Mouse (Mus musculus) neural tube, embryonic 11.5 days (tissue): ENCODE data around the gene Tuba1a. TPM values are rescaled to one million over a fixed set of nuclear protein-coding genes. Genes with fewer than 3 reads are reported as not detected.
A peak's percentile ranks its signal among the peaks of the same experiment; 100 is the strongest.
"Not testable (repeated sequence)": the region's sequence is repeated elsewhere in the genome, so short reads cannot be mapped to it uniquely, and the experiment has no call there.

ENCODE experiments used
- ATAC-seq: fragments of 200-750 bp; cut with Nextera tagmentation; 2 replicates; pipeline ENCODE4 v1.8.0; 2017; ENCODE audit warnings: moderate number of reproducible peaks, mild to moderate bottlenecking, moderate TSS enrichment, moderate library complexity; ENCODE audit not compliant: insufficient read depth, low FRiP score, low TSS enrichment
- DNase-seq: peaks from one replicate; pipeline ENCODE4 v3.0.0-alpha.2; 2015; ENCODE audit warnings: low spot score
- H3K27ac ChIP-seq: fragments of 300-500 bp; sonication (generic); 2 replicates; pipeline ENCODE4 v1.5.1; 2014; ENCODE audit warnings: low read depth, mild to moderate bottlenecking, low read length
- H3K27me3 ChIP-seq: fragments of 300-500 bp; sonication (generic); 2 replicates; pipeline ENCODE4 v1.6.1; 2014; ENCODE audit warnings: mild to moderate bottlenecking, low read length, mixed read lengths; ENCODE audit not compliant: control insufficient read depth, insufficient read depth
- H3K36me3 ChIP-seq: fragments of 300-500 bp; sonication (generic); 2 replicates; pipeline ENCODE4 v1.6.1; 2014; ENCODE audit warnings: mild to moderate bottlenecking, low read length, moderate library complexity, mixed read lengths; ENCODE audit not compliant: control insufficient read depth, insufficient read depth
- H3K4me1 ChIP-seq: fragments of 300-500 bp; sonication (generic); 2 replicates; pipeline ENCODE4 v1.6.1; 2014; ENCODE audit warnings: low read length, mixed read lengths; ENCODE audit not compliant: control insufficient read depth, insufficient read depth
- H3K4me2 ChIP-seq: fragments of 300-500 bp; sonication (generic); 2 replicates; pipeline ENCODE4 v1.6.1; 2014; ENCODE audit warnings: low read depth, mild to moderate bottlenecking, moderate library complexity
- H3K4me3 ChIP-seq: fragments of 300-500 bp; sonication (generic); 2 replicates; pipeline ENCODE4 v1.5.1; 2014; ENCODE audit warnings: low read depth, low read length
- H3K9ac ChIP-seq: fragments of 300-500 bp; sonication (generic); 2 replicates; pipeline ENCODE4 v1.6.1; 2014; ENCODE audit warnings: mild to moderate bottlenecking, low read length
- H3K9me3 ChIP-seq: fragments of 300-500 bp; sonication (generic); 2 replicates; pipeline ENCODE4 v1.6.1; 2016; ENCODE audit warnings: low read length; ENCODE audit not compliant: control insufficient read depth
- WGBS: fragments of 180-500 bp; shearing (Covaris S2); extraction: QIAGEN DNeasy Blood & Tissue Kit; methylation state at CpG from one replicate; pipeline ENCODE4 v1.1.7; 2014; 5-methylcytosine and 5-hydroxymethylcytosine counted together
- polyA plus RNA-seq: library from polyadenylated mRNA; unstranded; fragments of >200 nt; fragmentation: Nextera tagmentation; extraction: Ambion mirVana; gene quantifications from 2 replicates; pipeline ENCODE4 v1.2.1, GENCODE M21; 2014

Tuba1a gene
- polyA plus RNA-seq, 1 experiment from 2014 or later = 8,733 TPM

DNA sequence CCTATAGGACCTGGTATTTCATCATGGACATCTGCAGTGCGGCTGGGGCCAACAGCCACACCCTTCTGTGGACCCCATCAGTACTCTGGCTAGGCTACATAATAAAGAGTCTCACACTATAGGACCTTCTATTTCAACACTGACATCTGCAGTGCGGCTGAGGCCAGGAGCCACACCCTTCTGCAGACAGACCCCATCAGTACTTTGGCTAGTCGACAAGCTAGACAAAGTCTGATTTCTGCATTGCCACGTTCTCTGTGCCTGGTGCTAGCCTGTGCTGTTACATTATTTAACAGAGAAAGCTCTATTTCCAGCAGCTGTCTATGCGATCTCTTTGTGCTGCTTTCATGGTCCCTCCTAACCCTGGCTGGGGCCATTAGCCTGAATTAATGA, 1.4 kb downstream of the Tuba1a start:
- H3K4me3 ChIP-seq = peak overlapping the region; percentile 76
- peak overlapping the region; percentile 99 for H3K9ac ChIP-seq
- H3K9me3 ChIP-seq = no peaks in the 10 kb centered on the region
- WGBS = 24% methylated on average over 5 of the region's 5 CpGs
- ATAC-seq (no peak), DNase-seq (peak; percentile 60)
- H3K4me1 ChIP-seq = 0 out of 2 replicates have a peak, but pooled peaks cover 9% of the 10 kb centered on the region
- H3K27me3 ChIP-seq = no peaks in the 10 kb centered on the region
- peak overlapping the region; percentile 98 for H3K27ac ChIP-seq
- H3K4me2 ChIP-seq = peak overlapping the region; percentile 52
- no peaks in the 10 kb centered on the region for H3K36me3 ChIP-seq

DNA sequence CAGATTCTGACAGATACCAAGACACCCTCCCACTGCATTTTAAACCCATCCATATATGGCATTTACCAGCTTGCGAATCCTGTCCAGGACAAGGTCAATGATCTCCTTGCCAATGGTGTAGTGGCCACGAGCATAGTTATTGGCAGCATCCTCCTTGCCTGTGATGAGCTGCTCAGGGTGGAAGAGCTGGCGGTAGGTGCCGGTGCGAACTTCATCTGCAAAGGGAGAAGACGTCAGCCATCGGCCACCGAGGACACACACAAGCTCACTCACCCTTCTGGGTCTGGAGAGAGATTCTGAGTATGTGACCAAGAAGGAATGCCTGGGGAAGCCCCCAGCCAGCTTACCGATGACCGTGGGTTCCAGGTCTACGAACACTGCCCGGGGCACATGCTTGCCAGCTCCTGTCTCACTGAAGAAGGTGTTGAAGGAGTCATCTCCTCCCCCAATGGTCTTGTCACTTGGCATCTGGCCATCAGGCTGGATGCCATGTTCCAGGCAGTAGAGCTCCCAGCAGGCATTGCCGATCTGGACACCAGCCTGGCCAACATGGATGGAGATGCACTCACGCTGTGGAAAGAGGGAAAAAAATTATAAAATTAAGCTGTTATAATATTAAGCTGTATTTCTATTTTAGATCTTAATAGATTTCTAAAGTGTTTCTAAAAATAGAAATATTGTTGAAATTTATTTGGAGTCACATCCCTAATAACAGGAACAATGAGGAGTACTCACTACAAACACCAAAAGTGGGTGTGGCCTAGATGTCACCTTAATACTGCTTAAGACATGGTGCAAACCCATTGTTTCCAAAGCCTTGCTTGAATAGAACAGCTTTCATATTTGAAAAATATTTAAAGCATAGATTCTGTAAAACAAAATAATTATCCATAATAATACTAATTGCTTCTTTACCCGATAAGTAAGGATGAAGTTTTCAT, 2.1 kb downstream of the Tuba1a start:
- not testable (repeated sequence) for DNase-seq, H3K9me3 ChIP-seq, H3K4me1 ChIP-seq, ATAC-seq, H3K36me3 ChIP-seq, H3K27me3 ChIP-seq
- H3K4me3 ChIP-seq = peak overlapping the region; percentile 76
- peak overlapping the region; percentile 99 for H3K9ac ChIP-seq
- WGBS = 86% methylated on average over 11 of the region's 15 CpGs
- H3K27ac ChIP-seq = peak overlapping the region; percentile 98
- peak overlapping the region; percentile 52 for H3K4me2 ChIP-seq

DNA sequence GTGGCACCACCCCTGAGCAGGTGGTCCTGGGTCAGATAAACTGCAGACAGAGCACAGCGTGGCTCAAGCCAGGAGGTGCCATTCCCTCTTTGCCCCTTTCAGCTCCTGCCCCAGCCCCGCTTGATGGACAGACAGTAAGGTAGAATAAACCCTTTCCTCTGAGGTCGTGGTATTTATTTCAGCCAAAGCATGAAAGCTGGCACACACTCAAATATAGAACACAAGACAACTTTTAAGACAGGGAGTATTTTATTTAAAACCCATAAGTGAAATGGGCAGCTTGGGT, 4.0 kb downstream of the Tuba1a start:
- H3K36me3 ChIP-seq = no peaks in the 10 kb centered on the region
- no peak overlapping the region; the same call in 1 of the 2 replicates for H3K27ac ChIP-seq
- H3K4me1 ChIP-seq = no peaks in the 10 kb centered on the region
- DNase-seq (peak; percentile 48), ATAC-seq (0 out of 2 replicates have a peak, but pooled peaks have one; percentile 10)
- WGBS = 63% methylated on average over 3 of the region's 3 CpGs
- H3K9me3 ChIP-seq = no peaks in the 10 kb centered on the region
- peak overlapping the region; percentile 38 for H3K9ac ChIP-seq
- no peaks in the 10 kb centered on the region for H3K27me3 ChIP-seq
- peak overlapping the region; percentile 27 for H3K4me2 ChIP-seq
- 0 out of 2 replicates have a peak overlapping the region, but pooled peaks have one; percentile 9 for H3K4me3 ChIP-seq

DNA sequence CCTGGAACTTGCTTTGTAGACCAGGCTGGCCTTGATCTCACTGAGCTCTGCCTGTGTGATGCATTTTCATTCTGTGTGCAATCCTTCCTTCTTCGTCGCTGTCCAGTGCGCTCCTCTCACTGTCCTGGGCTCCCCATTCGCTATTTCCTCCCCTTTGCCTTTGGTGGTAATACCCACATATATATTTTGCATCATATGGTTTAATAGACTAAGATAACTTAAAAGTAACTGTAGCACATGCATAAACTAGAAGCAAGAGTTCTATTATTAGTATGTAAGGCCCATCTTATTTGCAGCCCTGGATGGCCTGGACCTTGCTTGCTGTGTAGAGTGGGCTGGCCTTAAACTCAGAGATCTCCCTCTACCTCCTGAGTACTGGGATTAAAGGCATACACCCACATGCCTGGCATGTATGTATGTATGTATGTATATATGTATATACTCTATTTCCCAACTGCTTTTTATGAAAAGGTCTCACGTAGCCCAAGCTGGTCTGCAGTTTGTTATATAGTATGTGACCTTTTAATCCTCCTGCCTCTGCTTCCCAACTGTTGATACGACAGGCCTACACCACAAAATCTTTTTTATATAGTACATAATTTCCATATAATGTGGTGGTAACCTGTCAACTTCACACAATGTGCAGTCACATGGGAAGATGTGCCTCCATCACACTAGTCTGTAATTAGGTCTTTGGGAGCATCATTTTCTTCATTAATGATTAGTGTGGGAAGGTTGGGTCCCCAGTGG, 4.5 kb downstream of the Tuba1a start:
- H3K4me3 ChIP-seq = 0 out of 2 replicates have a peak overlapping the region, but pooled peaks have one; percentile 9
- peak overlapping the region; percentile 27 for H3K4me2 ChIP-seq
- H3K36me3 ChIP-seq = no peaks in the 10 kb centered on the region
- peak; percentile 13; the same call in 1 of the 2 replicates for ATAC-seq
- no peaks in the 10 kb centered on the region for H3K9me3 ChIP-seq
- H3K27me3 ChIP-seq = no peaks in the 10 kb centered on the region
- 74% methylated on average over 6 of the region's 6 CpGs for WGBS
- peak overlapping the region; percentile 38; the same call in 1 of the 2 replicates for H3K9ac ChIP-seq
- H3K4me1 ChIP-seq = no peaks in the 10 kb centered on the region
- no peak overlapping the region; the same call in 1 of the 2 replicates for H3K27ac ChIP-seq
- DNase-seq = peak; percentile 38

DNA sequence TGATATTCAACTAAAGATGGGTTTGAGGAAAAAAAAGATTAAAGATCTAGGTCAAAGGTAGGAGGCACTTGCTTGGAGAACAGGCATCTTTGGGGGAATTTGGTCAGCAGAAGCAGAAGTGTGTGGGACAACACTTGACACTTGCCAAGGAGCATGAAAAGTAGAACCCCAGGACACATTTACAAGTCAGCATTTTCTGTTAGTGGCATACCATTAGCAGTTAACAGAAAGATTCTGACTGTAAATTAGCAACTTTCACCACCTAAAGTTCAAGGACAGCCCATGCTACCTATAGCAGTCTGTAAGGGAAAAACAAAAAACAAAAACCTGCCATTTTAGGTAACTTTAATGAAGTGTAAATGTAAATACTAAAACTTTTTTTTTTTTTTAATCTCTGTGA, 5.1 kb downstream of the Tuba1a start:
- Histone ChIP-seq H3K27ac (no peak overlapping the region), H3K4me2 (no peak overlapping the region), H3K4me1 (no peaks in the 10 kb centered on the region), H3K27me3 (no peaks in the 10 kb centered on the region), H3K36me3 (no peaks in the 10 kb centered on the region), H3K9ac (no peak overlapping the region), H3K9me3 (no peaks in the 10 kb centered on the region), H3K4me3 (no peak overlapping the region)
- DNase-seq (no peak), ATAC-seq (no peak)

DNA sequence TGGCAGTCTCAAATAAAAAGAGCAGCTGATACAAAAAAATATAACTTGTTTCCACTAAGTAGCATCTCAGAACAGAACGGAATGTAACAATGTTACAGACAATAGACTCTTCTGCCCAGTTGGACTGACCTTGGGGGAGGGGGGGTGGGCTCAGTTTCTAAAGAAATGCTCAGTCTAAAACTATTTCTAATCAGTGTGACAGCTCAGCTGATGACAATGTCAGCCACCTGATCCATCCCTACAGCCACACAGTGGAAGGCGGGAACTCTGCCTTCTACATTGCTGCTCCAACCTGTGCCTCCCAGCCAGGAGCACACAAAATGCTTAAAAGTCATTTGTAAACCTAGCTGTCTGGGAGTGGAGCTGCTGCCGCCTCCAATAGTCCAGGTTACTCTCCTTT, 5.6 kb downstream of the Tuba1a start:
- H3K9ac ChIP-seq = no peak overlapping the region
- no peaks in the 10 kb centered on the region for H3K27me3 ChIP-seq
- no peak overlapping the region for H3K4me3 ChIP-seq
- H3K4me1 ChIP-seq = no peaks in the 10 kb centered on the region
- ATAC-seq (no peak), DNase-seq (no peak)
- no peaks in the 10 kb centered on the region for H3K9me3 ChIP-seq
- H3K4me2 ChIP-seq = no peak overlapping the region
- peak overlapping the region; percentile 29; the same call in 1 of the 2 replicates for H3K27ac ChIP-seq
- WGBS = 51% methylated on average over 3 of the region's 3 CpGs
- H3K36me3 ChIP-seq = no peaks in the 10 kb centered on the region

DNA sequence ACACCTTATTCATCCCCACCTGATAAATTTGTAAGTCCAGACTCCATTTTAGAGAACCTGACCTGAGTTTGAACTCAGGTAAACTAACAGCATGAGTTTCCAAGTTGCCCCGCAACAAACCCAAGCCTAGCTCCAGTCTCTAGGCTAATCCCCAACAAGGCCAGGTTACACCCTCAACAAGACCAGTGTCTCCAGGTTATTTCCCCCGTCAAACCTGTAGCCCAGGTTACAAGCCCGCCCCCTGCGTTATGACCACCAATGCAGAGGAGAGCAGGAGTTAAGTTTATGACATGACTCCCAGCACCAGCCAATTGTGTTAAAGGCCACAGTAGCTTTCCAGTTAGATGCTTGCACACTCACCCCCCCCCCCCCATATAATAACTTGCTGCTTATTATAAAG, 10.4 kb downstream of the Tuba1a start:
- Histone ChIP-seq H3K9me3 (no peaks in the 10 kb centered on the region), H3K36me3 (no peaks in the 10 kb centered on the region), H3K4me2 (no peak overlapping the region), H3K9ac (no peak overlapping the region), H3K27me3 (no peaks in the 10 kb centered on the region), H3K4me1 (no peaks in the 10 kb centered on the region), H3K4me3 (no peak overlapping the region), H3K27ac (no peak overlapping the region)
- WGBS = 76% methylated on average over 4 of the region's 4 CpGs
- ATAC-seq (no peak), DNase-seq (no peak)

DNA sequence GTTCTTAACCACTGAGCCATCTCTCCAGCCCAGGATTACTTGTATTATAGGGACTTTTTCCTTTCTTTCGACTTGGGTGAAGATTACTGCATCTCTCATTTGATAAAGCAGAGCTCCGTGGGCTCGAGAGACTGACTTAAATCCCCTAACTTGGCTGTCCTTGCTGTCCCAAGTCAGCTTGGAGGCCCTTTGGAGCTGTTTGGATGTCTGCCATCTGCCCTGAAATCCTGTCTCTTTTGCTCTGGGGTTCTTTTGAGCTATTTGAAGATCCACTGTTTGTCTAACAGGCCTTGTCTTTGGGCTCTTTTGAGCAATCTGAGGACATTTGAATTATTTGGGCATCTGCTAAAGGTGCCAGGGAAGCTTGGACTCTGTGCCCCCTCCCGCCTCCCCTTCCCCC, 11.4 kb downstream of the Tuba1a start:
- no peak overlapping the region for H3K4me3 ChIP-seq
- no peaks in the 10 kb centered on the region for H3K27me3 ChIP-seq
- WGBS = 84% methylated on average over 4 of the region's 4 CpGs
- H3K4me1 ChIP-seq = no peaks in the 10 kb centered on the region
- no peaks in the 10 kb centered on the region for H3K9me3 ChIP-seq
- ATAC-seq (no peak), DNase-seq (no peak)
- H3K4me2 ChIP-seq = no peak overlapping the region
- H3K27ac ChIP-seq = no peak overlapping the region
- H3K9ac ChIP-seq = no peak overlapping the region
- H3K36me3 ChIP-seq = no peaks in the 10 kb centered on the region
